Comparison of ENCODE assay signal across 8 mouse cellular contexts in genomic region chr12:72760376-72761229, GRCm38 (mm10). TPM values are rescaled to one million over a fixed set of nuclear protein-coding genes. Genes with fewer than 3 reads are reported as not detected.
DNase-seq lines count a peak whose midpoint lies in the region; ATAC-seq lines count a peak whose summit lies in the region.

No protein-coding gene starts in this region.

- H3K27me3 ChIP-seq in hindbrain, embryonic 11.5 days (ENCODE audit: control insufficient read depth, insufficient read depth, low read length), result no peaks in the 10 kb centered on the region

- H3K4me2 ChIP-seq in hindbrain, embryonic 11.5 days (replicated peaks; ENCODE audit: low read depth, low read length), result peak overlapping the region; percentile 44

- peak overlapping the region; percentile 93 for H3K9ac ChIP-seq in hindbrain, embryonic 11.5 days (ENCODE audit: low read depth, low read length)

- WGBS in hindbrain, embryonic 11.5 days, result under 1% methylated on average over 60 of the region's 78 CpGs

- H3K9me3 ChIP-seq in hindbrain, embryonic 11.5 days (ENCODE audit: control insufficient read depth, low read length), result no peaks in the 10 kb centered on the region

- peak; percentile 92 for ATAC-seq in frontal cortex, adult (ENCODE audit: low TSS enrichment)
- peak; percentile 94 for ATAC-seq in hindbrain, embryonic 11.5 days (ENCODE audit: low FRiP score)

- H3K4me3 ChIP-seq in hindbrain, embryonic 11.5 days (ENCODE audit: low read depth, low read length), result peak overlapping the region; percentile 83

- peak; percentile 96 for DNase-seq in NIH3T3 (ENCODE audit: low read depth)
- DNase-seq in cerebellum, adult 9-10 months, result peak; percentile 93
- peak; percentile 97 for DNase-seq in hindbrain, embryonic 11.5 days (ENCODE audit: low spot score)
- peak; percentile 93 to 97 for DNase-seq in layer of hippocampus, postnatal 10 days (ENCODE audit: low spot score in 2 of 2)
- DNase-seq in lung, postnatal 10 days, result peak; percentile 95
- DNase-seq in ovary, postnatal 36 days (ENCODE audit: low spot score), result peak; percentile 95
- DNase-seq in urinary bladder, adult 2 months (ENCODE audit: low spot score), result peak; percentile 95

- no peaks in the 10 kb centered on the region for H3K4me1 ChIP-seq in hindbrain, embryonic 11.5 days (replicated peaks; ENCODE audit: control insufficient read depth, insufficient read depth, low read length)

- H3K27ac ChIP-seq in hindbrain, embryonic 11.5 days (ENCODE audit: low read depth, low read length), result peak overlapping the region; percentile 97

- H3K36me3 ChIP-seq in hindbrain, embryonic 11.5 days (ENCODE audit: control insufficient read depth, insufficient read depth, low read length), result no peaks in the 10 kb centered on the region

RNA-seq across cellular contexts. Expression of gene Ppm1a, which starts 3.3 kb away (rescaled TPM):
- 68.8 and 74.0 TPM in 2 replicates for polyA plus RNA-seq in hindbrain, embryonic 11.5 days (2014; fragmentation: Nextera tagmentation; extraction: Ambion mirVana)
- 100 to 1,000 TPM; 226 to 239 TPM for total RNA-seq in layer of hippocampus, postnatal 10 days (2021)
- polyA plus RNA-seq in urinary bladder, adult 2 months (2012; rRNA removed), result 143 and 155 TPM in 2 replicates

Comparison
In these comparisons a context has a peak if more than half of its experiments do, and no peak if none do; other contexts are left out.
1. Peak in every context shown above with its lines: DNase-seq, ATAC-seq, H3K4me3 ChIP-seq and H3K27ac ChIP-seq.